Mouse (Mus musculus) stomach, postnatal 0 days (tissue): ENCODE data around the gene Hps6.

Source experiments
- CTCF ChIP-seq: IDR thresholded peaks from 2 replicates; pipeline ENCODE4 v1.5.1; 2016; ENCODE audit warnings: antibody characterized with exemption, low read depth, mild to moderate bottlenecking, moderate library complexity
- EP300 ChIP-seq: optimal IDR thresholded peaks from 2 replicates; pipeline ENCODE3; 2016; ENCODE audit warnings: antibody characterized with exemption

DNA sequence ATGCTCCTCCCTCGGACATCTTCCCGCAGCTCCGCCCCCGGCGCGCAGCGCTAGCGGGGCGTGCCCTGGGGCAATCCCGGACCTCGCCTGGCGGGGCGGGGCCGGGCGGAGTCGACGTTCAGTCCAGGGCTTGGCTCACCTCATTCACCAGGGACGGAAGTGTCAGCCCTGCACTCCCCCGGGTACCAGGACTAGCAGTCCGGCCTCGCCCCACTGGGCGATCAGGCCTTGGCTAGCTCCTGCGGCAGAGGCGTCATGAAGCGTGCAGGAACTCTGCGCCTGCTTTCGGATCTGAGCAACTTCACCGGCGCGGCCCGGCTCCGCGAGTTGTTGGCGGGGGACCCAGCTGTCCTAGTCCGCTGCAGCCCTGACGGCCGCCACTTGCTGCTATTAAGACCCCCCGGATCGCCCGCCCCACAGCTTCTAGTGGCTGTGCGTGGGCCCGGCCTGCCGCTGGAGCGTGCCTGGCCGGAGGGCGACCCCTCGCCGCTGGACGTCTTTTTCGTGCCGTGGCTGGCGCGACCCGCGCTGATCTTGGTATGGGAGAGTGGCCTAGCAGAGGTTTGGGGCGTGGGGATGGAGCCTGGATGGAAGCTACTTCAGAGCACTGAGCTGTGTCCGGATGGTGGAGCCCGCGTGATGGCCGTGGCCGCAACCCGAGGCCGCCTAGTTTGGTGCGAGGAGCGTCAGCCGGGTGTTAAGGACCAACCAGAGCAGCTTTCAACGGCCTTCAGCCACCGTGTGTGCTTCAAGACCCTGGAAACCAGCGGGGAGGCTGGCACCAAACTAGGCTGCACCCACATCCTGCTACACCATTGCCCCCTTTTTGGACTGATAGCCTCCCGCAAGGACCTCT, at the start of gene Hps6:
- no peak; the same call in 1 of the 2 replicates for TF ChIP-seq CTCF
- no peak for TF ChIP-seq EP300
